Mouse (Mus musculus): ENCODE results near the gene Rbm12.

GRCm38 (mm10) chr2:156084541-156084940, 27.2 kb downstream of the Rbm12 start:
- TF ChIP-seq CTCF (IDR thresholded peaks at IDR 0.05; ENCODE audit: insufficient read depth, low read depth, low read length) (no peak), POLR2A (IDR thresholded peaks at IDR 0.05; ENCODE audit: insufficient read depth, low read depth, low read length) (no peak)
